Mouse (Mus musculus): ENCODE measurements around the gene H2afv.

DNA sequence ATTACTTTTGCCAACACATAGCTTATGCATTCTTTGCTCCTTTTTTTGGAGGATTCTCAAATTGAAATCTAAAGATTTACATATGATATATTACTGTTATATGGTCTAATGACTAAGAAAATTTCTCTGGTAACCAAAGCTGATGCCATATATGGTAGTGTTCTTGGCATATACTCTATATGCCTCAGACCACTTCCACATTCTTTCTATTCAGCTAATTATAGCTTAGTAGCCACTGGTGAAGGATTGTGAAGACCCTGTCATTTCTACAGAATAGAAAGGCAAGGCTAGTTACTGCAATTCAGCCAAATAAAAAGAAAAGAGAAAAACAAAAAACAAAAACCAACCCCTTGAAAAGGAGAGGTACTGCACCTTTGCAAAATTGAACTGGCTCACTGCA, 27.8 kb upstream of the H2afv start:
- TF ChIP-seq GATA1 (IDR thresholded peaks at IDR 0.05; ENCODE audit: borderline replicate concordance, low read length) (no peak), CTCF (IDR thresholded peaks at IDR 0.05; ENCODE audit: low read depth, low read length) (no peak), TAL1 (conservative IDR thresholded peaks at IDR 0.05; ENCODE audit: low read depth, low read length) (no peak), GATA2 (IDR thresholded peaks at IDR 0.05; ENCODE audit: borderline replicate concordance, low read depth, low read length) (no peak)

Measured in G1E (cell line).